Mouse (Mus musculus) heart, adult 2 months (tissue): ENCODE results near the gene Ctf1.

Experiments used
- CTCF ChIP-seq: fragments of 200-600 bp; IDR thresholded peaks from 2 replicates; pipeline ENCODE4 v1.8.1; 2022; ENCODE audit warnings: antibody characterized with exemption, mild to moderate bottlenecking, moderate library complexity
- POLR2A ChIP-seq: fragments of 200-500 bp; IDR thresholded peaks from 2 replicates; pipeline ENCODE4 v1.6.1; 2011; ENCODE audit warnings: mild to moderate bottlenecking, low read depth, low read length, control low read depth; ENCODE audit not compliant: insufficient read depth

- TF ChIP-seq CTCF (no peak), POLR2A (no peak)
Measured at GRCm38 (mm10) chr7:127707957-127708206, 4.7 kb upstream of the Ctf1 start.
